Mouse (Mus musculus) stomach, embryonic 16.5 days (tissue): ENCODE data around the gene Ypel4. TPM values are rescaled to one million over a fixed set of nuclear protein-coding genes. Genes with fewer than 3 reads are reported as not detected.

Experiments
- ATAC-seq: fragments of 200-750 bp; cut with Nextera tagmentation; 2 replicates; pipeline ENCODE4 v1.8.0; 2017; ENCODE audit warnings: moderate number of reproducible peaks, moderate TSS enrichment; ENCODE audit not compliant: insufficient read depth, low FRiP score
- H3K27ac ChIP-seq: fragments of 300-500 bp; sonication (generic); 2 replicates; pipeline ENCODE4 v1.5.1; 2014; ENCODE audit warnings: low read length
- H3K27me3 ChIP-seq: fragments of 300-500 bp; sonication (generic); 2 replicates; pipeline ENCODE4 v1.6.1; 2014; ENCODE audit warnings: low read length, control low read depth, mixed read lengths; ENCODE audit not compliant: control insufficient read depth, insufficient read depth
- H3K36me3 ChIP-seq: fragments of 300-500 bp; sonication (generic); 2 replicates; pipeline ENCODE4 v1.6.1; 2014; ENCODE audit warnings: low read length; ENCODE audit not compliant: control insufficient read depth, insufficient read depth
- H3K4me1 ChIP-seq: fragments of 300-500 bp; sonication (generic); 2 replicates; pipeline ENCODE4 v1.6.1; 2014; ENCODE audit warnings: low read length, control low read depth, mixed read lengths; ENCODE audit not compliant: control insufficient read depth, insufficient read depth
- H3K4me2 ChIP-seq: fragments of 300-500 bp; sonication (generic); 2 replicates; pipeline ENCODE4 v1.6.1; 2014; ENCODE audit warnings: low read depth, low read length, mixed read lengths
- H3K4me3 ChIP-seq: fragments of 300-500 bp; sonication (generic); replicated peaks from 2 replicates; pipeline ENCODE4 v1.5.1; 2014; ENCODE audit warnings: mild to moderate bottlenecking, low read length
- H3K9ac ChIP-seq: fragments of 300-500 bp; sonication (generic); 2 replicates; pipeline ENCODE4 v1.6.1; 2014; ENCODE audit warnings: low read length
- H3K9me3 ChIP-seq: fragments of 300-500 bp; sonication (generic); replicated peaks from 2 replicates; pipeline ENCODE4 v1.6.1; 2016; ENCODE audit warnings: low read length, control low read depth; ENCODE audit not compliant: control insufficient read depth
- WGBS: fragments of 180-500 bp; shearing (Covaris S2); extraction: QIAGEN DNeasy Blood & Tissue Kit; methylation state at CpG from one replicate; pipeline ENCODE4 v1.1.7; 2014; 5-methylcytosine and 5-hydroxymethylcytosine counted together
- polyA plus RNA-seq: library from polyadenylated mRNA; unstranded; fragments of >200 nt; fragmentation: Nextera tagmentation; extraction: Ambion mirVana; gene quantifications from 2 replicates; pipeline ENCODE4 v1.2.1, GENCODE M21; 2015

Ypel4 gene
- polyA plus RNA-seq, 1 experiment from 2014 or later: 8.0 TPM

- H3K9me3 ChIP-seq: no peaks in the 10 kb centered on the region
- 0 out of 2 replicates have a peak overlapping the region, but pooled peaks have one; percentile 66 for H3K9ac ChIP-seq
- H3K27ac ChIP-seq: no peak overlapping the region
- H3K36me3 ChIP-seq: 0 out of 2 replicates have a peak, but pooled peaks cover 2% of the 10 kb centered on the region
- 10% methylated on average over 7 of the region's 7 CpGs for WGBS
- H3K4me1 ChIP-seq: peaks cover 60% of the 10 kb centered on the region
- H3K4me2 ChIP-seq: peak overlapping the region; percentile 60
- no peaks in the 10 kb centered on the region for H3K27me3 ChIP-seq
- peak overlapping the region; percentile 49 for H3K4me3 ChIP-seq
- 0 out of 2 replicates have a peak, but pooled peaks have one; percentile 8 for ATAC-seq
Observed at GRCm38 (mm10) chr2:84735346-84735920, 1.6 kb downstream of the Ypel4 start.

DNA sequence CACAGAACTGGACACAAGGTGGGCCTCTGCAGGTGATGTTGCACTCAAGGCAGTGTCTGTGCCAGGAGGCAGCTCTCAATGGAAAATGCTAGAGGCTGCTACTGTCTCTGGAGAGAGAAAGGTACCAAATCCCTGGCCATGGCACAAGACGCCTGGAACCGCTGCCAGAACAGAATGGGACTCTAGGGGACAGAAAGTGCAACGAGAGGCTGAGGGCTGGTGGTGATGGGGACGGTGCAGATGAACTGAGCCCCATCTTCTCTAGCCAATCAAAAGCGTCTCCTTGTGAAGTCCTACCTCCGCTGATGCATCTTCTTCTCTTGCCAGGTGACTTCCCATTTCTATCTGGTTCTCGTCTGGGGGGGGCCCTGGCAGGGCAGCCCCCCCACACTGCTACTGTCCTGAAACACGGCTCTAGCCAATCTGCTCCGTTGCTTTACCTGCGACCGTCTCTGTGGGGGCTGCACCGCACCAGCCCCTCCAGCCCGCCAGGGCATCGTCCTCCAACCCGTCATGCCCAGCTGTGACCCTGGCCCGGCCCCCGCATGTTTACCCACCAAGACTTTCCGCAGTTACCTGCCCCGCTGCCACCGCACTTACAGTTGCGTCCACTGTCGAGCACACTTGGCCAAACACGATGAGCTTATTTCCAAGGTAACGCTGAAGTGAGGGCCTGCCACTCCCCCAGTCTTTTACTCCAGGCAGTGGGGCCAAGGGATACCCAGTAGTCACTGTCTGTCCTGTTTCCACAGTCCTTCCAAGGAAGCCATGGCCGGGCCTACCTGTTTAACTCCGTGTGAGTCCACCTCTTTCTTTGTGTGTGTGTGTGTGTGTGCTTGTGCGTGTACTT lies 2.7 kb downstream of the Ypel4 start:
- Histone ChIP-seq H3K9me3 (no peaks in the 10 kb centered on the region), H3K27ac (no peak overlapping the region), H3K36me3 (0 out of 2 replicates have a peak, but pooled peaks cover 4% of the 10 kb centered on the region), H3K4me2 (peak overlapping the region; percentile 48), H3K4me1 (peaks cover 71% of the 10 kb centered on the region), H3K9ac (peak overlapping the region; percentile 53), H3K4me3 (0 out of 2 replicates have a peak overlapping the region, but pooled peaks have one; percentile 4), H3K27me3 (no peaks in the 10 kb centered on the region)
- no peak for ATAC-seq
- 4% methylated on average over 27 of the region's 27 CpGs for WGBS

GRCm38 (mm10) chr2:84737451-84737925 lies 3.6 kb downstream of the Ypel4 start:
- 2% methylated on average over 8 of the region's 8 CpGs for WGBS
- peaks cover 79% of the 10 kb centered on the region for H3K4me1 ChIP-seq
- H3K27ac ChIP-seq: peak overlapping the region; percentile 8; the same call in 1 of the 2 replicates
- 0 out of 2 replicates have a peak, but pooled peaks cover 4% of the 10 kb centered on the region for H3K36me3 ChIP-seq
- H3K9ac ChIP-seq: peak overlapping the region; percentile 53; the same call in 1 of the 2 replicates
- ATAC-seq: peak; percentile 25; the same call in 1 of the 2 replicates
- no peaks in the 10 kb centered on the region for H3K9me3 ChIP-seq
- no peak overlapping the region for H3K4me3 ChIP-seq
- peak overlapping the region; percentile 48 for H3K4me2 ChIP-seq
- no peaks in the 10 kb centered on the region for H3K27me3 ChIP-seq

DNA sequence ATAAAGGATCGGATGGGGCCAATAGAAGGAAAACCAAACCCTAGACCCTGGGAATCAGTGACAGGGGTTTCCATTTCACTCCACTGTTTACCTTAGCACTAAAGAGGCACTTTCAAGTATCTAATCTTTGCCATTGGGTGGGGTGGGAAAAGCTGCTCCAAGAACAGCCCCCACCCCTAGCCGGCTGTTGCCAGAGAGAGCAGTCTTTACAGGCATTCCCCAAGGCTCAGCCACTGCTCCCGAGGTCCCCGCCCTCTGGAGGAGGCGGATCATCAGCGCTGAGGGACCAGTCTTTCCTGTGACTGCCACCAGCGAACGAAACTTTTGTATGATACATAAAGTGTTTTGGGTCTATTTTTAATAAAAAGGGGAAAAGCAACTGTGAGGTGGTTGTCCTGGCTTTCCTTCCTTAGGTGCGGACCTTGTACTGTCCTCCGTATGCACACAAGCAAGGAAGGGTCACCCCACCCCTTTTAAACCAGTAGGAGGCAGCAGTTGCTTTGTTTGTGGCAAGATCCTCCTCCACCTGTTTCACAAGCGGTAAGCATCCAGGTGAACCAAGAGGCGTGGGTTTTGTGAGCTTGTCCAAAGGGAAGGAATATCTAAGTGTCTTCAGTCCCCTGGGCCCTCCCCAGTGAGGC lies 4.5 kb downstream of the Ypel4 start:
- Histone ChIP-seq H3K4me2 (peak overlapping the region; percentile 48), H3K9ac (peak overlapping the region; percentile 18; the same call in 1 of the 2 replicates), H3K27ac (peak overlapping the region; percentile 62), H3K9me3 (no peaks in the 10 kb centered on the region), H3K27me3 (no peaks in the 10 kb centered on the region), H3K4me3 (peak overlapping the region; percentile 11), H3K4me1 (peaks cover 79% of the 10 kb centered on the region), H3K36me3 (0 out of 2 replicates have a peak, but pooled peaks cover 4% of the 10 kb centered on the region)
- 1% methylated on average over 12 of the region's 12 CpGs for WGBS
- peak; percentile 30; the same call in 1 of the 2 replicates for ATAC-seq

DNA sequence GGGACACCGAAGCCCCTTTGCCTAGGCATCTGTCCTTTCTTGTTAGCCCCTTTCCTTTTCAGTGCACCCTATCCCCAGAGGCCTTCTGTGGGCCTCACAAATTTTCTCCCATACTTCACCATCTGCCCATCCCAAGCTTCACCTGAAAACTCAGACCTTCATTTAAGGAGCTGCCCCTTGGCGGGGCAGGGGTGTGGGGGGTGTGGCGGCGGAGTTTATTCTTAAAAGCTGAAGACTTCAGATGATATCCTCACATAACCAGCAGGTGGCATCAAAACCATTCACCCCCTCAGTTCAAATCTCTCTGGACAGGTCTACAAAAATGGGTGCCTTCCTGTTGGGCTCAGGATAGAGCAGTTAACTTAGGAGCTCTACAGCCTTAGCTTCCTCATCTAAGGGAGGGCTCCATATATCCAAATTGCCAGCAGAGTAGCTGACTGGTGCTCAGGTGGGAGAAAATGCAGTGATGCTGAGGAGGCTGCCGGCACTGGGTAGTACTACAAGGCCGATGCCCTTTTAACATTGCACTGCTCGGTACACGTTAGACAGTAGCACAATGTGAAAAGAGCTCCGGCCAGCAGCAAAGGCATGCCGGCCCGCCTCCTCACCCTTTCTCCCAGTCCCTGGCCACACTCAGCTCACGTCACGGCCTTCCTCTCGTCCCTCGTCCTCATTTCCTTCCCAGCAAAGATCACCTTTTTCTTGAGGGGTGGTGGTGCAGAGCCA lies 6.9 kb downstream of the Ypel4 start:
- no peak overlapping the region for H3K27ac ChIP-seq
- WGBS: 66% methylated on average over 15 of the region's 15 CpGs
- peak overlapping the region; percentile 97; the same call in 1 of the 2 replicates for H3K9ac ChIP-seq
- H3K9me3 ChIP-seq: no peaks in the 10 kb centered on the region
- H3K4me1 ChIP-seq: peaks cover 71% of the 10 kb centered on the region
- H3K4me3 ChIP-seq: peak overlapping the region; percentile 71; the same call in 1 of the 2 replicates
- ATAC-seq: no peak
- H3K36me3 ChIP-seq: 0 out of 2 replicates have a peak, but pooled peaks cover 4% of the 10 kb centered on the region
- H3K4me2 ChIP-seq: peak overlapping the region; percentile 78
- no peaks in the 10 kb centered on the region for H3K27me3 ChIP-seq

- 0 out of 2 replicates have a peak, but pooled peaks cover 4% of the 10 kb centered on the region for H3K36me3 ChIP-seq
- H3K9ac ChIP-seq: peak overlapping the region; percentile 97
- peak overlapping the region; percentile 78 for H3K4me2 ChIP-seq
- H3K27me3 ChIP-seq: no peaks in the 10 kb centered on the region
- peaks cover 59% of the 10 kb centered on the region for H3K4me1 ChIP-seq
- WGBS: 8% methylated on average over 5 of the region's 5 CpGs
- peak overlapping the region; percentile 71 for H3K4me3 ChIP-seq
- peak overlapping the region; percentile 99 for H3K27ac ChIP-seq
- H3K9me3 ChIP-seq: no peaks in the 10 kb centered on the region
- no peak for ATAC-seq
Observed at GRCm38 (mm10) chr2:84741841-84742450, 8.1 kb downstream of the Ypel4 start.

DNA sequence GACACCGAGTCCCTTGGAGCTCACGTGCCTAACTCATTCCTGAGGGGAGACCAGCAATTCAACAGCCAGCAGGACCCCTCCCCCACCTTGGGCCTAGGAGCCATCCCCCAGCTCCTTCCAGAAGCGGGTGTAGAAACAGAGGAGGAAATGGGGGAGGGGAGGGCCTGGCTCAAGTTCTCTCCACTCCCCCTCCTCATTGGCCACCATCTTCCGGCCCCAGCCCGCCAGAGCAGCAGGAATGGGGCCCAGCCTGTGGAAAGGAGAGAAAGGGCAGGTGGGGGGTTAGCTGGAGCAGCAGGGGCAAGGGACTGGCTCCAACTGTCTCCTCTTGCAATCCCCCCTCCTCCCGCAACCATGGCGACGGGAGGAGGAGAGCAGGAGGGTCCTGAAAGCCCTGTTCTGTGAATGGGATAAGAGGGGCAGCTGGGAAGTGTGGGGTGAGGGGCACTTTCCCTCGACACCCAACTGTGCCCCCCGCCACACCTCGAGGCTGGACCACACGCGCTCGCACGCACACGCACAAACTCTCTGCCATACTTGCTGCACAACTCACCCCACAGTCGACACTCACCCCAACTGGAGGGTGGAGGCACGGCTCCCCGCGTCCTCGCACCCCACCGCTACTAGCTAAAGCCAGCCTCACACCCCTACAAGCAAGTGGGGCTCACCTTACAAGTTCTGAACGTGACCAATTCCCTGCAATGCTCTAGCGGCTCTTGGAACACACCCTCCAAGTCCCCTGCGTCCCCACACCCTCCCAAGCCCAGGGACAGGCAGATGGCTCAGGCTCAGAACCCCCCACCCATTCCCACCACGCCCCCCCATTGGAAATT lies 8.8 kb downstream of the Ypel4 start:
- WGBS: under 1% methylated on average over 24 of the region's 26 CpGs
- peak overlapping the region; percentile 78 for H3K4me2 ChIP-seq
- H3K9ac ChIP-seq: peak overlapping the region; percentile 97
- peak overlapping the region; percentile 99 for H3K27ac ChIP-seq
- ATAC-seq: peak; percentile 35
- peaks cover 52% of the 10 kb centered on the region for H3K4me1 ChIP-seq
- no peaks in the 10 kb centered on the region for H3K27me3 ChIP-seq
- no peaks in the 10 kb centered on the region for H3K9me3 ChIP-seq
- H3K36me3 ChIP-seq: 0 out of 2 replicates have a peak, but pooled peaks cover 4% of the 10 kb centered on the region
- peak overlapping the region; percentile 71 for H3K4me3 ChIP-seq
